8 mouse cellular contexts compared by ENCODE assay signal in genomic region chr3:67463450-67464372, GRCm38 (mm10). TPM values are rescaled to one million over a fixed set of nuclear protein-coding genes. Genes with fewer than 3 reads are reported as not detected.
A peak's percentile ranks its signal among the peaks of the same experiment; 100 is the strongest.
DNase-seq lines count a peak whose midpoint lies in the region; ATAC-seq and TF ChIP-seq lines count a peak whose summit lies in the region.

Gene Lxn (minus strand): TSS chr3:67463926.

- CTCF ChIA-PET in Patski (lab: Charles Lee) = interaction anchor here (0.8 to 3.0 kb wide), 14 partner anchors 11 to 1132 kb away, joined by 3 to 12 read pairs (median 4); partner anchors contain the start of gene Gfm1

- no peak for TF ChIP-seq CTCF in Patski (IDR thresholded peaks at IDR 0.05)
- peak; percentile 61 for TF ChIP-seq CTCF in lung, postnatal 0 days (IDR thresholded peaks at IDR 0.05)

- peak within 1 kb of the TSS; percentile 75 for H3K9ac ChIP-seq in hindbrain, embryonic 12.5 days
- peak within 1 kb of the TSS; percentile 68 for H3K9ac ChIP-seq in lung, postnatal 0 days (replicated peaks; ENCODE audit: low read depth)

- no peaks in the 10 kb centered on the region for H3K27me3 ChIP-seq in Patski
- no peaks in the 10 kb centered on the region for H3K27me3 ChIP-seq in hindbrain, embryonic 12.5 days
- H3K27me3 ChIP-seq in lung, postnatal 0 days (replicated peaks; ENCODE audit: insufficient read depth, low read length) = no peaks in the 10 kb centered on the region

- in situ Hi-C loops in Patski (cut with MboI; ENCODE audit: low pct_unique_long_range_greater_than_20kb) = no loop called here

- H3K36me3 ChIP-seq in hindbrain, embryonic 12.5 days = peaks cover 21% of the 10 kb centered on the region
- 0 out of 2 replicates have a peak, but pooled peaks cover 8% of the 10 kb centered on the region for H3K36me3 ChIP-seq in lung, postnatal 0 days (ENCODE audit: insufficient read depth, low read length)

- no peaks in the 10 kb centered on the region for H3K9me3 ChIP-seq in hindbrain, embryonic 12.5 days (replicated peaks)
- no peaks in the 10 kb centered on the region for H3K9me3 ChIP-seq in lung, postnatal 0 days (ENCODE audit: low read length)

- peak; percentile 33 for DNase-seq in Patski (ENCODE audit: low read depth, low spot score)
- peak; percentile 75 to 79 for DNase-seq in cerebellum, postnatal 25 days
- peak; percentile 32 to 55 for DNase-seq in frontal cortex, postnatal 25 days (ENCODE audit: low spot score in 2 of 2)
- peak; percentile 54 to 67 for DNase-seq in layer of hippocampus, postnatal 10 days (ENCODE audit: low spot score in 2 of 2)
- DNase-seq in lung, postnatal 0 days (ENCODE audit: low spot score) = peak; percentile 83
- DNase-seq in ovary, postnatal 10 days (ENCODE audit: low spot score) = peak; percentile 48
- peak; percentile 55 for DNase-seq in thymus, postnatal 14 days

- POLR2A ChIA-PET in Patski (lab: Charles Lee) = interaction anchor here (0.6 to 1.3 kb wide), 8 partner anchors 8 to 282 kb away, joined by 3 to 4 read pairs (median 3); no protein-coding TSS in a partner anchor

- H3K27ac ChIP-seq in hindbrain, embryonic 12.5 days = peak within 1 kb of the TSS; percentile 78
- H3K27ac ChIP-seq in lung, postnatal 0 days (ENCODE audit: low read length) = peak within 1 kb of the TSS; percentile 84

- peak within 1 kb of the TSS; percentile 54 for H3K4me3 ChIP-seq in hindbrain, embryonic 12.5 days
- H3K4me3 ChIP-seq in lung, postnatal 0 days (ENCODE audit: low read depth, low read length) = peak within 1 kb of the TSS; percentile 67

- peaks cover 15% of the 10 kb centered on the region for H3K4me1 ChIP-seq in hindbrain, embryonic 12.5 days
- peaks cover 5% of the 10 kb centered on the region; the same call in 1 of the 2 replicates for H3K4me1 ChIP-seq in lung, postnatal 0 days (ENCODE audit: insufficient read depth, low read depth, low read length)

- no peak for TF ChIP-seq EP300 in lung, postnatal 0 days (IDR thresholded peaks at IDR 0.05)

- ATAC-seq in Patski = peak; percentile 99
- ATAC-seq in hindbrain, embryonic 12.5 days (ENCODE audit: low FRiP score) = peak; percentile 87
- ATAC-seq in lung, postnatal 0 days = peak; percentile 95

- H3K4me2 ChIP-seq in hindbrain, embryonic 12.5 days (replicated peaks) = peak within 1 kb of the TSS; percentile 82
- peak within 1 kb of the TSS; percentile 86 for H3K4me2 ChIP-seq in lung, postnatal 0 days (replicated peaks; ENCODE audit: low read depth, low read length)

- 1% methylated on average over 43 of the region's 43 CpGs for WGBS in hindbrain, embryonic 12.5 days
- under 1% methylated on average over 43 of the region's 43 CpGs for WGBS in lung, postnatal 0 days

RNA-seq across cellular contexts. Expression of gene Lxn, which starts in this region (rescaled TPM):
- polyA plus RNA-seq in Patski (2021) = 74.6 TPM
- polyA plus RNA-seq in hindbrain, embryonic 12.5 days (2016; fragmentation: Nextera tagmentation; extraction: Ambion mirVana) = 125 and 139 TPM in 2 replicates
- 10 to 100 TPM; 72.8 to 77.9 TPM for total RNA-seq in layer of hippocampus, postnatal 10 days (2021)
- 156 and 160 TPM in 2 replicates for polyA plus RNA-seq in lung, postnatal 0 days (2015; fragmentation: Nextera tagmentation; extraction: Ambion mirVana)

Comparison
In these comparisons a context has a peak if more than half of its experiments do, and no peak if none do; other contexts are left out.
1. Peak in every context shown above with its lines: DNase-seq, ATAC-seq, H3K4me3 ChIP-seq and H3K27ac ChIP-seq.
2. DNase-seq: peak in every context shown above with its lines; median percentile 83 in lung, postnatal 0 days; 77 in cerebellum, postnatal 25 days; 60 in layer of hippocampus, postnatal 10 days; 55 in thymus, postnatal 14 days; 48 in ovary, postnatal 10 days; 44 in frontal cortex, postnatal 25 days; 33 in Patski.